Mouse (Mus musculus): Measurements from ENCODE around the gene Mcpt1.

GRCm38 (mm10) chr14:56013147-56013546 is 4.6 kb upstream of the Mcpt1 start:
- TF ChIP-seq POLR2A (IDR thresholded peaks at IDR 0.05; ENCODE audit: borderline replicate concordance, low read depth, low read length): no peak
- no peak for TF ChIP-seq CTCF (IDR thresholded peaks at IDR 0.05; ENCODE audit: low read depth, low read length)

Data from bone marrow macrophage, adult 2 months (primary cell).